Mouse (Mus musculus) WW6 (cell line): ENCODE measurements at regions not wholly inside any gene's neighbourhood (a gene's known extent, or its start where the extent isn't known, plus 50 kb on each side); places are given as distances from the start of the nearest gene placed in this dataset.
A peak's percentile ranks its signal among the peaks of the same experiment; 100 is the strongest.

Source experiments
- DNase-seq: peaks from one replicate; pipeline ENCODE4 v3.0.0-alpha.2; 2013; ENCODE audit warnings: low read depth, low spot score

DNA sequence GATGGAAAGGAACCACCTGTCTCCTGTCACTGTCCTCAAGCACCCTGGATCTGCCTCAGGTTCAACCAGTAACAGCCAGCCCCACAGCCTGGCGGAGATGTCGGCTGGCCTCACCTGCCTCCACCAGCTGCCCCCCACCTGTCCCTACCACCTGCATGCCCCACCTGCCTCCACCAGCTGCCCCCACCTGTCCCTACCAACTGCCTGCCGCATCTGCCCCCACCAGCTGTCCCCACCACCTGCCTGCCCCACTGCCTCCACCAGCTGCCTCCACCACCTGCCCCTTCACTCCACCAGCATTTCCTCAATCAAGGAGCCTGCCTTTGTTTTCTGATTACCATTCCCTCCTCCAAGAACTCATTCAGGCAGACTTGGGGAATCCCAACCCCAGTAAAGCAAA lies 68.9 kb upstream of the Smyd2 start:
- DNase-seq: no peak

DNA sequence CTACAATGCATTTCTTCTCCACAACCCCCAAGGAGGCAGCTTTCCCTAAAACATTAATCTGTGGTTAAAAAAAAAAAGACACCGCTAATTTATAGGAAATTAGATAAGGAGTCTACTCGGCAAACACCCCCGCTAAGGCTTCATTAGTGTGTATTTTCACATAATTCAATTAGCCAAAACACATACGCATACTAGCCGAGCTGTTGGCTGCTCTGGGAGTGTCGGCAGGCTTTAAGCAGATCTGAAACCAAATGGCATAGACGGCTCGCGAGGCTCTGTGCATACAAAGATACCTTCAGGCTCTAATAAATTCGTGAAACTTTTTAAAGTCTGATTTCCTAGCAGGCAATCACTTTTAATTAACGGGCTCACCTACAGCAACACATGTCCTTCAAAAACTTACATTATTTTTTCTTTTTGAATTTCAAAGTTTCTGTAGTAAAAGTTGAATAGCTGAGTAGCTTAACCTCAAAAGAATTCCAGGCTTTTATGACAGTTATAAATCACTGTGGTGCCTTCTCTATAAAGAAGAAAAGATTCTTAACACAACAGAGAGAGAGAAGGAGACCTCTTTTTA lies 68.0 kb upstream of the Smyd2 start:
- no peak for DNase-seq

DNA sequence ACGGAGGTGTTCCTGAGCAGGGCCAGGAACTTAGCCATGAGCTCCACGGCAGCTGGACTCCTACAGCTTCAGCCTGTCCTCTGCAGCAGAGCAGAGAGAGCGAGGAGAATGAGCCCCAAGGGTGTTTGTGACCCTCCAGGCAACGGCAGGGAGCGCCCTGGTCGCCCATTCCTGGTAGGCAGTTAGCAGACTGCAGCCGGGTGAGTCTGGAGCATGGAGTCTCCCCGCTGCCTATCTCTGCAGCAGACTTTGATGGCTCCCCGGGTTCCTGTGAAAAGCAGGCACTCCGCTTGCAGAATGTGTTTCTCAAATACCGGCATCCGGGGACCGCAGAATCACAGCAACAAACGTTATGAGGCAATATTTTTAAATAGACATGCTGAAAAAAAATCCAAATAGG lies 67.2 kb upstream of the Smyd2 start:
- DNase-seq: no peak

DNA sequence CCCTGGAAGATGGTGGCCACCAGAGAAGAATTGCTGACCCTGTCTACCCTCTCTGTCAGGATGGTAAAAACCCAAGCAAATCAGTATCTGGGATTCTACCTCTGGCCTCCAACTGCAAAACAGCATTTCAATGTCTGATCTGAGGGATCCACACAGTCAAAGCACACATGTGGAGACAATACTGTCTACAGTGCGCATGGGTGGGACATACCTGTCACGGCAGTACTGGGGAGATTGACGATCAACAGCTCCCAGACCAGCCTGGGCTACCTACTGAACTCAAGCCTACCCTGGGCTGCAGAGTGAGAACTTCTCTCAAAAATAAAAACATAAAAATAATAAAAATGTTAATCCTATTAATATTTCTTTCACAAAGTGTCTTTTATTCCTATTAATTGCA lies 66.7 kb upstream of the Smyd2 start:
- no peak for DNase-seq

DNA sequence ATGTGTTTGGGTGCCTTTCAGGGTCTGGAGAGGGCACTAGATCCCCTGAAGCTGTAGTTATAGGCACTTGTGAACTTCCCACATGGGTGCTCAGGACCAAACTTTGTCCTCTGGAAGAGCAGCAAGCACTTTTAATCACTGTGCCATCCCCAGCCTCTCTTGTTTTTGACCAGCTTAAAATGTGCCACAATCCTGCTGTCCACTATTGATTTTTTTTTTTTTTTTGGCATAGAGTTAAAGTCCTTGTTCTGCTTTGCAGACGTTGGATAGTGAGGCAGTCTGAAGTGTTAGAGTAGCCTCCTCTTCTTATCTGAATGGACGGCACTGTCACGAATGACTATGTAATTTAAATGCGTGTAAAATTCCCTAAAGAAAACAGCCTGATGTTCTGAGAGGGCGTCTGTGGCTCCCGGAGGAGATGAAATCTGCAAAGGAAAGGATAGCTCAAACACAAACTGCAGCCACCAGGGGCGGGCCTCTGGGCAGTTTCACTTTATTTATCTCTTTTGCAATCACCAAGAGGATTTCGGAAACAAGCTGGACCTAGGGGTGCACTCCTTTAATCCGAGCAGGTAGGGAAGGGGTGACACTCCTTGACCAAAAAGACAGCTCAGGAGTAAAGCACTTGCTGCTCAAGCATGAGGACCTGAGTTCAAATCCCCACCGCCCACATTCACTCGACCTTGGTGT lies 63.5 kb upstream of the Smyd2 start:
- no peak for DNase-seq

DNA sequence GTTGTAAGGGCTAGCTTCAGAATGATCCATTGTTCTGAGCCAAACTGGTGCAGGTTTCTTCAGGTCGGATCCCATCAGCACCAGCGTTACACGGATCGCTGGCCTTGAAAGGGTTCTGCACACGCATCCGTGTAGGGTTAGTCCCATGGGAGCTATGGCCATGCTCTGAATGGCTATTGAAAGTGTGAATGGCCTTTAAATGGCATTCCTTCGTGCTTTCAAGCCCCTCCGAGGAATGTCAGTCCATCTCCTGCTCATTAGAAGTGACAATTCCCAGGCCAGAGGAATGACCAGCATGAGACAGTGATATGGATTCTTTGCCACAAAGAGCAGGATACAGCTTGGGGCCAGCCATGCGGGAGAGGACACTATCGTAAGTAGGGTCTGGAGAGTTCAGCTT lies 56.1 kb upstream of the Smyd2 start:
- DNase-seq: no peak

DNA sequence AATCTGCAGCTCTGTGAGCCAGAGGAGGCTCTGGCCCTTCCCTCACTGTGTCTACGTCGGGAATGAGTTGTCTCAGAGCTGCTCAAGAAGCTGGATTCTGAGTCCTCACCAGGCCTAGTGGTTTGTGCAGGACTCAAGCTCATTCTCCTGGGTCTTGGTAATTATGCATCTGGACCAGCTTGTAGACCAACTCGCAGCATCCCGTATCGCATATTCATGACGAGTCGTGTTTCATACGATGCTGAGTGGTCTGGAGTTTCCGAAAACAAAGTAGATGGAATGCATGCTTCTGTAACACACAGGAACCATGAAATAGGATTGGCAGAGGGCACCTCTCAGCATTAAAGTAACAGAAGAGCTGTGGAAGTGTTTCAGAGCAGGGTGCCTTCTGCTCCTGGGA lies 53.5 kb upstream of the Smyd2 start:
- no peak for DNase-seq

DNA sequence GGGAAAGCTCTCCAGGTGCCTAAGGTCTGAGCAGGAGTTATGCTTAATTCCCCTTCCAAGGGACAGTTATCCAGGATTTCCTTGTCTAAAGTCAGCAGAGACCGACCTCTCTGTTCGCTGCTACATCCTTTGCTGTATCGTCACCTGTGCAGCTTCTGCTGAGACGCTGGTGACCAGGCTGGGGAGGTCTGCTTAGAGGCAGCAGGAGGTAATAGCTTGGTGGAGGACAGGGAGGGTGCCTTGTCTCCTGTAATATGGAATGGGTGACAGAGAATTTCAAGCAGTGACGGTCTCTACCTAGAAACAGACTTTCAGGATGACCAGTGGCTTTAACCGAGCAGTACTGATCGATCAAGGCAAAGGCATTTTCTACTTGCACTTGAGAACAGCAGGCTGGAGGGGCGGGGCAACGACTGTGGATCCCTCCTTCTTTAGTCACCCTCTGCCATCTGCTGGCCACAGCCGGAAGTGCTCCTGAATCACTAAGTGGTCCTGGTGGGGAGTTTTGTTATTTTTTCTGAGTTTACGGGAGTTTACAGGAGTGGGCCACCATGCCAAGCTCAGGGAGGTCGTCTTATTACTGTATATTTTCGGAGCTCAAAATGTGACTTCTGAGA lies 50.7 kb upstream of the Smyd2 start:
- DNase-seq: peak; percentile 71
